Mouse (Mus musculus) kidney, postnatal 14 days (tissue): ENCODE results near the gene Olfr33.
A peak's percentile ranks its signal among the peaks of the same experiment; 100 is the strongest.

Source experiments
- DNase-seq: peaks from one replicate; pipeline ENCODE4 v3.0.0; 2022; ENCODE audit warnings: mixed read lengths

The Olfr33 gene

GRCm38 (mm10) chr7:102718970-102719369 lies at the start of gene Olfr33:
TSS of gene Olfr33 (minus strand) at chr7:102719070.
- DNase-seq: no peak

- no peak for DNase-seq
These were observed 40.4 kb upstream of the Olfr33 start, which contains the start of the genes Olfr560 and Olfr78 for GRCm38 (mm10) chr7:102759266-102759665. TSS of gene Olfr560 (minus strand) at chr7:102759366. TSS of gene Olfr78 (minus strand) at chr7:102759471.

- DNase-seq: no peak
These were observed 33.2 kb upstream of the Olfr33 start for GRCm38 (mm10) chr7:102752086-102752485.

GRCm38 (mm10) chr7:102737705-102738104 lies 18.8 kb upstream of the Olfr33 start:
- DNase-seq: no peak

- DNase-seq: no peak
These were observed 14.9 kb upstream of the Olfr33 start for GRCm38 (mm10) chr7:102733793-102734192.

- no peak for DNase-seq
These were observed 8.5 kb upstream of the Olfr33 start, which contains the start of gene Olfr559 for GRCm38 (mm10) chr7:102727391-102727790. TSS of gene Olfr559 (minus strand) at chr7:102727491.

GRCm38 (mm10) chr7:102701915-102702314 lies 17.0 kb downstream of the Olfr33 start, which contains the start of gene Olfr558:
TSS of gene Olfr558 (plus strand) at chr7:102702215.
- no peak for DNase-seq

- DNase-seq: no peak
These were observed 20.4 kb downstream of the Olfr33 start for GRCm38 (mm10) chr7:102698461-102698860.

- DNase-seq: peak; percentile 31
These were observed 23.3 kb downstream of the Olfr33 start, which contains the start of gene Olfr557 for GRCm38 (mm10) chr7:102695358-102696125. TSS of gene Olfr557 (plus strand) at chr7:102695910.

- DNase-seq: peak; percentile 94
These were observed 31.8 kb downstream of the Olfr33 start, which contains the start of gene Trim68 for GRCm38 (mm10) chr7:102686944-102687501. TSS of gene Trim68 (minus strand) at chr7:102687327.

GRCm38 (mm10) chr7:102681916-102682315 lies 37.0 kb downstream of the Olfr33 start:
- DNase-seq: no peak

- DNase-seq: no peak
These were observed 42.6 kb downstream of the Olfr33 start for GRCm38 (mm10) chr7:102676225-102676624.

- no peak for DNase-seq
These were observed 53.5 kb downstream of the Olfr33 start for GRCm38 (mm10) chr7:102665378-102665777.

GRCm38 (mm10) chr7:102664599-102664998 lies 54.3 kb downstream of the Olfr33 start, which contains the start of gene Olfr556:
TSS of gene Olfr556 (plus strand) at chr7:102664899.
- no peak for DNase-seq
